Mouse (Mus musculus) myocyte (in vitro differentiated cells): ENCODE measurements around the gene Agtrap.

Experiments
- CEBPB ChIP-seq: IDR thresholded peaks from 2 replicates; pipeline ENCODE4 v1.6.1; 2011; ENCODE audit warnings: mild to moderate bottlenecking, moderate library complexity; ENCODE audit not compliant: poor library complexity, insufficient read depth, severe bottlenecking
- E2F4 ChIP-seq: IDR thresholded peaks from one replicate; pipeline ENCODE4 v1.6.1; 2011; ENCODE audit warnings: mild to moderate bottlenecking, control low read depth, moderate library complexity; ENCODE audit not compliant: insufficient read depth
- MAX ChIP-seq: IDR thresholded peaks from one replicate; pipeline ENCODE4 v1.6.1; 2011; ENCODE audit warnings: low read depth, mild to moderate bottlenecking, control low read depth
- MYOD1 ChIP-seq, 3 experiments: IDR thresholded peaks; one replicate each; pipeline ENCODE4 v1.6.1; 2011; ENCODE audit warnings: control low read depth in 2 of 3, low read depth in 2 of 3, mild to moderate bottlenecking in 2 of 3, moderate library complexity in 1 of 3; ENCODE audit not compliant: insufficient read length in 2 of 3, control insufficient read depth in 1 of 3
- MYOG ChIP-seq, 3 experiments: IDR thresholded peaks; one replicate each; pipeline ENCODE4 v1.6.1; 2011; ENCODE audit warnings: control low read depth in 2 of 3, low read depth in 2 of 3, mild to moderate bottlenecking in 2 of 3; ENCODE audit not compliant: insufficient read length in 2 of 3, control insufficient read depth in 1 of 3, insufficient read depth in 1 of 3
- POLR2A ChIP-seq: IDR thresholded peaks from one replicate; pipeline ENCODE4 v1.6.1; 2011; ENCODE audit warnings: low read depth, mild to moderate bottlenecking, control low read depth, moderate library complexity; ENCODE audit not compliant: insufficient read length
- POLR2AphosphoS2 ChIP-seq: IDR thresholded peaks from one replicate; pipeline ENCODE4 v1.6.1; 2011; ENCODE audit warnings: low read depth, control low read depth; ENCODE audit not compliant: insufficient read length
- REST ChIP-seq: IDR thresholded peaks from one replicate; pipeline ENCODE4 v1.6.1; 2011; ENCODE audit warnings: mild to moderate bottlenecking, control low read depth, moderate library complexity; ENCODE audit not compliant: insufficient read depth, insufficient read length
- SRF ChIP-seq: IDR thresholded peaks from one replicate; pipeline ENCODE4 v1.6.1; 2011; ENCODE audit warnings: low read depth; ENCODE audit not compliant: control insufficient read depth, insufficient read length
- TCF12 ChIP-seq: IDR thresholded peaks from one replicate; pipeline ENCODE4 v1.6.1; 2011; ENCODE audit warnings: mild to moderate bottlenecking, control low read depth; ENCODE audit not compliant: poor library complexity, insufficient read depth, severe bottlenecking
- TCF3 ChIP-seq: IDR thresholded peaks from one replicate; pipeline ENCODE4 v1.6.1; 2011; ENCODE audit warnings: low read depth, control low read depth; ENCODE audit not compliant: insufficient read length
- USF1 ChIP-seq: IDR thresholded peaks from one replicate; pipeline ENCODE4 v1.6.1; 2011; ENCODE audit warnings: low read depth, mild to moderate bottlenecking, control low read depth, moderate library complexity

DNA sequence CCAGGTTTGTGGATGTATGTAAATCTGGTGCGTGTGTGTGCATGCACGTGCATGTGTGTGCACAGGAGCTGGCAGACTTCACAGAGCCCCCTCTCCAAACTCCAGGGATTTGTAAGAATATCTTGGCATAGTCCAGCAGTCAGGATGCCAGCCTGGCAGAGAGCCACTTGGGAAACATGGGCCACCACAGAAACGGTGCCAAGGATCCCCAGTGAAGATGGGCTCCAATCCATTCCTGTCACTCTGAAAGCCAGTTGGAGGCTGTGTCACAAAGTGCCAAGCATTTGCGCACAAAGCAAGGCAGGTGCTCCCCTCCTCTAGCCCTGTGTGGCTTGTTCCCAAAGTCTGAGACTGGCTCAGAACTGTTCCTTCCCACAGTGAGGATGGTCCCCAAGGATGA lies 33.5 kb upstream of the Agtrap start:
- TF ChIP-seq USF1 (no peak), TCF12 (no peak), E2F4 (no peak), POLR2AphosphoS2 (no peak), REST (no peak), MYOD1 (IDR thresholded peaks at IDR 0.05; ENCODE audit: control insufficient read depth in 1 of 3, insufficient read length in 2 of 3, low read depth in 2 of 3) (no peak), POLR2A (no peak), CEBPB (no peak), MAX (no peak), MYOG (IDR thresholded peaks at IDR 0.05; ENCODE audit: control insufficient read depth in 1 of 3, insufficient read depth in 1 of 3, insufficient read length in 2 of 3, low read depth in 2 of 3) (no peak), SRF (no peak), TCF3 (no peak)
